In genomic region chr13:29690734-29691133, GRCm38 (mm10) we compare ENCODE assay signal across 19 mouse cellular contexts.
"Had no signal": no experiment of that assay in that cellular context is flagged by ENCODE, and none has a peak within 500 bp of the region (broad histone marks: within the 10 kb centered on the region; RNA-seq: fewer than 3 reads in every experiment).

No protein-coding gene starts in this region.

- H3K4me3 ChIP-seq: liver, embryonic 15.5 days; midbrain, embryonic 10.5 days; midbrain, embryonic 12.5 days; myocyte; neural tube, embryonic 13.5 days; neural tube, embryonic 15.5 days; stomach, embryonic 15.5 days had no signal

- H3K27ac ChIP-seq: liver, embryonic 15.5 days; macrophage; midbrain, embryonic 10.5 days; midbrain, embryonic 12.5 days; neural tube, embryonic 13.5 days; neural tube, embryonic 15.5 days; stomach, embryonic 15.5 days; stomach, postnatal 0 days had no signal

- H3K9me3 ChIP-seq: liver, embryonic 15.5 days; midbrain, embryonic 10.5 days; midbrain, embryonic 12.5 days; neural tube, embryonic 13.5 days; neural tube, embryonic 15.5 days; stomach, embryonic 15.5 days had no signal

- ATAC-seq: midbrain, embryonic 16.5 days had no signal

- H3K4me2 ChIP-seq: liver, embryonic 15.5 days; lung, embryonic 14.5 days; midbrain, embryonic 12.5 days; neural tube, embryonic 13.5 days; neural tube, embryonic 15.5 days; stomach, embryonic 15.5 days had no signal

- H3K4me1 ChIP-seq: midbrain, embryonic 10.5 days; midbrain, embryonic 12.5 days; neural tube, embryonic 13.5 days; neural tube, embryonic 15.5 days; stomach, embryonic 15.5 days had no signal

- H3K9ac ChIP-seq: liver, embryonic 15.5 days; lung, embryonic 14.5 days; midbrain, embryonic 12.5 days; neural tube, embryonic 13.5 days; neural tube, embryonic 15.5 days; stomach, embryonic 15.5 days had no signal

- H3K36me3 ChIP-seq: liver, embryonic 15.5 days; midbrain, embryonic 10.5 days; midbrain, embryonic 12.5 days; neural tube, embryonic 13.5 days; neural tube, embryonic 15.5 days; stomach, embryonic 15.5 days had no signal

- DNase-seq: lung, adult 18-20 months; lung, embryonic 14.5 days; lung, postnatal 14 days; lung, postnatal 36 days; midbrain, embryonic 14.5 days; right cerebral cortex, postnatal 14 days; thymus, adult 2 months; thymus, postnatal 25 days; thymus, postnatal 4 days had no signal

- H3K27me3 ChIP-seq: liver, embryonic 15.5 days; midbrain, embryonic 12.5 days; neural tube, embryonic 13.5 days; neural tube, embryonic 15.5 days; stomach, embryonic 15.5 days had no signal
